Mouse (Mus musculus): ENCODE data around the gene Xrn2. TPM values are rescaled to one million over a fixed set of nuclear protein-coding genes. Genes with fewer than 3 reads are reported as not detected.

Gene Xrn2
- total and polyA plus RNA-seq, 3 experiments, result 98.0 to 108 TPM; not detected in 1

DNA sequence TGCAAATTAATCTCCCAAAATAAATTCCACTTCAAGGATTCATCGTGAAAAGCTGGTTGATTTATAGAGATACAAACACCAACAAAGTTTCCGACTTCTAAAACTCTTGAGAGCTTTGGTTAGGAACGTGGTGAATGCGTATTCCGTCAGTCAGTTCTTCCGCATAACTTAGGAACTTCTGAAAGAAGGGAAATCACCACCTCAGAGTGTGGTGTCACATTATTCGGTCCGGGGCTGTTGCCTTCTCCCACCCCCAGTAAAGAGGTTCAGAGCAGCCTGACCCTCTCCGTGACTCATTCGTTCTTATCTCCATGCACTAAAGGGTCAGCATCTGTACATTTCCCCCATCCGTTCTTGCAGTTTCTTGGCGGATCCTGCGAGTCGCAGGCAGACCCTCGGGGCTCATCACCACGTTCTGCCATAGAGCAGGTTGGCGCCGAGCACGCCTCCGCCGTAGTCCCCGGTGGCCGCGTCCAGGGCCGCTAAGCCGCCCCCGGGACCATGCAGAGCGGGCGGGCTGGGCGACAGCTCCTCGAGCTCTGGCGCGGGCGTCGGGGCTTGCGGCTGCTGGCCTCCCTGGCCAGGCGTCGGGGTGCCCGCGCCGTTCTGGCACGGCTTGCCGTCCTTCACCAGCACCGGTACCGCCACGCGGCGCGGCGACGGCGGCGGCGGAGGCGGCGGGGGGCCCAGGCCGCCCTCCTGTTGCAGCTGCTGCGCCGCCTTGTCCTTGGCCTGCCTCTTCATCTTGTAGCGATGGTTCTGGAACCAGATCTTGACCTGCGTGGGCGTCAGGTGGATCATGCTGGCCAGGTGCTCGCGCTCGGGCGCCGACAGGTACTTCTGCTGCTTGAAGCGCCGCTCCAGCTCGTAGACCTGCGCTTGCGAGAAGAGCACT, 70.9 kb downstream of the Xrn2 start:
- no peaks in the 10 kb centered on the region for H3K4me1 ChIP-seq (ENCODE audit: control insufficient read depth in 1 of 2, insufficient read depth in 2 of 2, low read length in 2 of 2)
- H3K27me3 ChIP-seq (ENCODE audit: control insufficient read depth in 1 of 2, insufficient read depth in 2 of 2, low read length in 2 of 2), result no peaks in the 10 kb centered on the region; a peak in 2 of 4 replicates
- DNase-seq (ENCODE audit: low read depth, low spot score), result no peak
- no peaks in the 10 kb centered on the region for H3K9me3 ChIP-seq (replicated peaks; ENCODE audit: insufficient read depth, low read length)
- TF ChIP-seq MEF2A (IDR thresholded peaks at IDR 0.05; ENCODE audit: extremely low read depth, insufficient replicate concordance, low read depth, low read length, poor library complexity, severe bottlenecking) (no peak), GABPA (IDR thresholded peaks at IDR 0.05; ENCODE audit: low read depth, low read length) (no peak), CHD1 (IDR thresholded peaks at IDR 0.05; ENCODE audit: low read depth, low read length) (no peak), UBTF (IDR thresholded peaks at IDR 0.05; ENCODE audit: borderline replicate concordance, insufficient read depth, low read depth, low read length) (no peak), NRF1 (IDR thresholded peaks at IDR 0.05; ENCODE audit: insufficient read depth, low read depth, low read length, poor library complexity, severe bottlenecking) (no peak)
- no peak overlapping the region for H3K9ac ChIP-seq (ENCODE audit: control insufficient read depth, low read depth, low read length, poor library complexity, severe bottlenecking)
- no peak overlapping the region for H3K27ac ChIP-seq (ENCODE audit: control insufficient read depth, low read depth, low read length)
- H3K4me3 ChIP-seq (ENCODE audit: control insufficient read depth in 1 of 2, insufficient read depth in 1 of 2, low read depth in 2 of 2, low read length in 2 of 2), result no peak overlapping the region
- no peaks in the 10 kb centered on the region for H3K79me2 ChIP-seq (ENCODE audit: control insufficient read depth, insufficient read depth, low read length, poor library complexity)
- H3K36me3 ChIP-seq (ENCODE audit: control insufficient read depth in 1 of 2, insufficient read depth in 2 of 2, low read length in 2 of 2), result no peaks in the 10 kb centered on the region

DNA sequence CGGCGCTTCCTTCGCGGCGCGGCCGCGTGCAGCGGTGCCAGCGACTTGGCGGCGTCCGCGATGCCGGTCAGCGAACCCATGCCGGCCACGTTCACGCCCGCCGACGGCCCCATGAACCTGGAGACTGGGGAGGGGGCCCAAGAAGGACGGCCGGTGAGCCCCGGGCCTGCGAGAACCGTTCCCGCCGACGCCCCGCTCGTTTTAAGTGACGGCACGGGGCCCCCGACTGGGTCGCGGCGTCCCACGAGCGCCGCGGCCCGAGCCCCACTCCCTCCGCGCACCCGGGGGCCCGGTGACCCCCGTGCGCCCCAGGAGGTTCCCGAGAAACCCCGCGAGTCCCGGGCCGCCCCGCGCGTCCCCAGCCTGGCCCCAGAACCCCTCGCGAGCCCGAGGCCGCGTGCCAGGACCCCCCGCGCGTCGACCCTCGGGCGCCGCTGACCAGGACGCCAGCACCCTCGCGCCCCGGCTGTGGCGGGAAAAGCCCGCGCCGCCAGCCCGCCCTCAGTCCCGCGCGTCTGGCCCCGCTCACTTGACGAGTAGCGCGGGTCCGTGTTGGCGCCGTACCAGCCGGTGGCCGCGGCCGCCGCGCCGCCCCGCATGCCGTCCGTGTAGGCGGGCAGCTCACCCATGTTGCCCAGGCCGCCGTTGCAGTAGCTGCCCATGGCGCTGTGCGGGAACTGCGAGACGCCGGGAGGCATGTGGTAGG, 71.7 kb downstream of the Xrn2 start:
- no peaks in the 10 kb centered on the region for H3K4me1 ChIP-seq (ENCODE audit: control insufficient read depth in 1 of 2, insufficient read depth in 2 of 2, low read length in 2 of 2)
- H3K36me3 ChIP-seq (ENCODE audit: control insufficient read depth in 1 of 2, insufficient read depth in 2 of 2, low read length in 2 of 2), result no peaks in the 10 kb centered on the region
- no peaks in the 10 kb centered on the region; a peak in 2 of 4 replicates for H3K27me3 ChIP-seq (ENCODE audit: control insufficient read depth in 1 of 2, insufficient read depth in 2 of 2, low read length in 2 of 2)
- H3K27ac ChIP-seq (ENCODE audit: control insufficient read depth, low read depth, low read length), result no peak overlapping the region
- no peak overlapping the region for H3K9ac ChIP-seq (ENCODE audit: control insufficient read depth, low read depth, low read length, poor library complexity, severe bottlenecking)
- TF ChIP-seq RAD21 (IDR thresholded peaks at IDR 0.05; ENCODE audit: low read depth, low read length) (no peak), MYB (IDR thresholded peaks at IDR 0.05; ENCODE audit: low read depth, low read length) (no peak), MEF2A (IDR thresholded peaks at IDR 0.05; ENCODE audit: extremely low read depth, insufficient replicate concordance, low read depth, low read length, poor library complexity, severe bottlenecking) (no peak), ZC3H11A (IDR thresholded peaks at IDR 0.05; ENCODE audit: low read depth, low read length) (no peak), SIN3A (IDR thresholded peaks at IDR 0.05; ENCODE audit: low read length) (no peak), GABPA (IDR thresholded peaks at IDR 0.05; ENCODE audit: low read depth, low read length) (no peak)
- no peak overlapping the region for H3K4me3 ChIP-seq (ENCODE audit: control insufficient read depth in 1 of 2, insufficient read depth in 1 of 2, low read depth in 2 of 2, low read length in 2 of 2)
- no peak for DNase-seq (ENCODE audit: low read depth, low spot score)
- no peaks in the 10 kb centered on the region for H3K79me2 ChIP-seq (ENCODE audit: control insufficient read depth, insufficient read depth, low read length, poor library complexity)
- no peaks in the 10 kb centered on the region for H3K9me3 ChIP-seq (replicated peaks; ENCODE audit: insufficient read depth, low read length)

Measured in MEL (cell line).